Mouse (Mus musculus): ENCODE data around the gene Asic5. TPM values are rescaled to one million over a fixed set of nuclear protein-coding genes. Genes with fewer than 3 reads are reported as not detected.

Asic5 gene
- polyA plus RNA-seq, 1 experiment from 2014 or later = not detected

DNA sequence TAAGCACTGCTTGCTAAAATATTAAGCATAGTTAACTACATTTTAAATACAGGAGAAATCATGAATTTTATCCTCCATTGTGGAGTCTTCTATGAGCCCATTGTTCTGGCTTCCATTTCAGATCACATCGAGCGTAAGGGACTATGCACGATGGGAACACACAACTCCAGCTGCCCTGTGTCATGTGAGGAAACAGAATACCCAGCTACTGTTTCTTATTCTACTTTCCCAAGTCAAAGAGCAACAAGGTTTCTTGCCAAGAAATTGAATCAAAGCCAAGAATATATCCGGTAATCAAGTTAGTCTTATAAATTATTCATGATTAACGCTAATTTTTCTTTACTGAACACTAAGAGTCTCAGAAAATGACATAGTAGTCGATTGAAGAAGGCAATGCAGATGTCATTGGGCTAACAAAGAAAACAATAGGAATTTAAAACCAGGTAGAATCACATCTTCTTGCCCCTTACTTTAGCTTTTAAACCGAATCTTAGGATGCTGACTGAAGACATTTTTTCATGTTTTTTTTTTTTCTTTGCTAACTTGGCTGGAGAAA is 32.1 kb downstream of the Asic5 start:
- no peak overlapping the region for H3K27ac ChIP-seq

DNA sequence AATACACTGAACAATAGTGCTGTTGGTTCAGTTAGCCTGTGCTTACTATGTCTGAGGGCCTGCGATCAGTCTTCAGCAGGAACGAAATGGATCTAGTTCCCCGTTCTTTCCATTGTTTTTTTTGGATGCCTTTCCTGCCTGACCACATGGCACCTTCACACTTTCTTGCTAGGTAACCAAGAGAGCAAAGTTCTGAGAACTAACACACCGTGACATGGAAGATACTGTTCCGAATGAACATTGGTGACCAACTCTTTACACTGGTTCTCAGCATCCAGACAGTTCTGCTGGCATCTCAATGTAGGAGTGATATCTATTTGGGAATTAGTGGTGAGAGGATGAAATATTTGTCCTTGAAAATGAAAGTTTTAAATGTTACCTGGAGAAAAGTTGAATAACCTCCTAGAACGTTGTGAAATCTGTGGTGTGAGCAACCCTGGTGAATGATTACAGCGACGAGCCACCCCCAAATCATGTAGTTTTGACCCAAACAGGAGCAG is 40.4 kb downstream of the Asic5 start:
- WGBS (ENCODE audit: insufficient replicate concordance) = 71% methylated on average over 8 of the region's 8 CpGs
- no peak overlapping the region for H3K4me2 ChIP-seq
- no peak for ATAC-seq (ENCODE audit: low read depth)

More for the DNA sequence above, 32.1 kb downstream of the Asic5 start:
- no peaks in the 10 kb centered on the region for H3K9me3 ChIP-seq (replicated peaks)
- ATAC-seq (ENCODE audit: low read depth) (no peak), DNase-seq (no peak)
- H3K27me3 ChIP-seq = no peaks in the 10 kb centered on the region
- no peaks in the 10 kb centered on the region for H3K4me1 ChIP-seq (replicated peaks)
- no peak overlapping the region for H3K4me3 ChIP-seq (replicated peaks)
- H3K9ac ChIP-seq = no peak overlapping the region
- H3K36me3 ChIP-seq = no peaks in the 10 kb centered on the region
- H3K4me2 ChIP-seq = no peak overlapping the region
- WGBS (ENCODE audit: insufficient replicate concordance) = 66% methylated on average over 7 of the region's 7 CpGs

DNA sequence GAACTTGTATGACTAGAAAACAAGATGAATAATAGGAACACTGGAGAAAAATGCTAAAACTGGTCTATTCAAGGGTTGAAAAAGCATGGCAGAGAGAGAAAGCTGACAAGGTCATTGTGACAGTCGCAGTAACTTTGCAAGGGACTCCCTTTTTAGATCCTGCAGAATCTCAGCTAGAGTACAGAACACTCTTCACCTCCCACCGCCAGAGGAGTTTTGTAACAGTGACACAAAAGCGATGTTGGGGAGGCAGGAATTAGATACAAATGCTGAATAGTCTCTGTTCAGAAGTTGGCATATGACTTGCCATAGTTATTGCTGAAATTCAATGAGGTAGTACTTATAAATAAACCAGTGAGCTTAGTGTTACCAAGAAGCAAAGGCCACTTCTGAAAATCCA is 41.0 kb downstream of the Asic5 start:
- H3K4me1 ChIP-seq (replicated peaks) = no peaks in the 10 kb centered on the region
- no peaks in the 10 kb centered on the region for H3K36me3 ChIP-seq
- no peak overlapping the region for H3K27ac ChIP-seq
- no peak overlapping the region for H3K4me2 ChIP-seq
- no peak overlapping the region for H3K9ac ChIP-seq
- ATAC-seq (ENCODE audit: low read depth) = no peak
- no peak for DNase-seq
- no peak overlapping the region for H3K4me3 ChIP-seq (replicated peaks)
- no peaks in the 10 kb centered on the region for H3K27me3 ChIP-seq
- H3K9me3 ChIP-seq (replicated peaks) = no peaks in the 10 kb centered on the region
- 65% methylated on average over 3 of the region's 3 CpGs for WGBS (ENCODE audit: insufficient replicate concordance)

More for the DNA sequence above, 40.4 kb downstream of the Asic5 start:
- Histone ChIP-seq H3K4me1 (replicated peaks) (no peaks in the 10 kb centered on the region), H3K4me3 (replicated peaks) (no peak overlapping the region), H3K9me3 (replicated peaks) (no peaks in the 10 kb centered on the region), H3K9ac (no peak overlapping the region), H3K27ac (no peak overlapping the region), H3K36me3 (no peaks in the 10 kb centered on the region), H3K27me3 (no peaks in the 10 kb centered on the region)
- DNase-seq = no peak

DNA sequence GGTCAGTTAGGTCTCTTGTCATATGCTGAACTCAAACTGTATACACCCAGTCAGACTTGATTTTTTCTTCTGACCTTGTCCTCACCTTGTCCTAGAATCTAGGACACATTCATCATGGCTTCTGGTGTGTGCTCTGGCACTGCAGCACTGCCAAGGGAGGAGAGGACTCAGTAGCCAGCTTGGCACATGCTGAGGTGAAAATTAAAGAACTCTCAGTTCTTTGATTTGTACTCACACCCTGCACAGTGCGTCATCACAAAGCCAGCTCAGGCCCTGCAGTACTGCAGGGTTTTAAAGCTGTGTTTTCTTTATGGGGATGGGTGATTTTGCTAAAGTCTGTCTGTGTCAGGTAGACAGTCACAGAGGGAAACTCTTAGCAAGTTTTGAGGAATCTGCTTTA is 45.2 kb downstream of the Asic5 start:
- Histone ChIP-seq H3K4me2 (no peak overlapping the region), H3K36me3 (no peaks in the 10 kb centered on the region), H3K27me3 (no peaks in the 10 kb centered on the region), H3K9ac (no peak overlapping the region), H3K4me1 (replicated peaks) (no peaks in the 10 kb centered on the region), H3K9me3 (replicated peaks) (no peaks in the 10 kb centered on the region), H3K27ac (no peak overlapping the region), H3K4me3 (replicated peaks) (no peak overlapping the region)
- ATAC-seq (ENCODE audit: low read depth) (no peak), DNase-seq (no peak)
- 74% methylated on average over 1 of the region's 1 CpGs for WGBS (ENCODE audit: insufficient replicate concordance)

DNA sequence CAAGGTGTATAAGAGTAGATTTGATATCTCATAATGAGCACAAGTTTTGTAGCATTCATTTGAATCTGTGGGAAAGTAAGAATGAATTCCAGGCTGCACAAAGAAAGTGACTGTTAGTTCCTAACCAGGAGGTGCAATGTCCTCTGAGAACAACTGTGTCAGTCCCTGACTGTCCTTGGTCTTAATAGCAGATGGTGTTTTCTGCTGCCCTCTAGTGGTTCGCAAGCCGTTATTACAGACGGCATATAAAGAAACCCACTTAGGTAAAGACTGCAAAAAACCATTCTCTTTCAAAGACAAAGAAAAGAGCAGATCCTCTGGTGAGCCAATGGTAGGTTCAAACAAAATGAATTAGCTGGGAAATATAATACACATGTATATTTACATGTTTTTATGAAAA is 47.1 kb downstream of the Asic5 start:
- no peak for ATAC-seq (ENCODE audit: low read depth)
- Histone ChIP-seq H3K9ac (no peak overlapping the region), H3K4me2 (no peak overlapping the region), H3K4me1 (replicated peaks) (no peaks in the 10 kb centered on the region), H3K27me3 (no peaks in the 10 kb centered on the region), H3K36me3 (no peaks in the 10 kb centered on the region), H3K4me3 (replicated peaks) (no peak overlapping the region), H3K27ac (no peak overlapping the region), H3K9me3 (replicated peaks) (no peaks in the 10 kb centered on the region)
- DNase-seq = no peak
- WGBS (ENCODE audit: insufficient replicate concordance) = under 1% methylated on average over 3 of the region's 3 CpGs

DNA sequence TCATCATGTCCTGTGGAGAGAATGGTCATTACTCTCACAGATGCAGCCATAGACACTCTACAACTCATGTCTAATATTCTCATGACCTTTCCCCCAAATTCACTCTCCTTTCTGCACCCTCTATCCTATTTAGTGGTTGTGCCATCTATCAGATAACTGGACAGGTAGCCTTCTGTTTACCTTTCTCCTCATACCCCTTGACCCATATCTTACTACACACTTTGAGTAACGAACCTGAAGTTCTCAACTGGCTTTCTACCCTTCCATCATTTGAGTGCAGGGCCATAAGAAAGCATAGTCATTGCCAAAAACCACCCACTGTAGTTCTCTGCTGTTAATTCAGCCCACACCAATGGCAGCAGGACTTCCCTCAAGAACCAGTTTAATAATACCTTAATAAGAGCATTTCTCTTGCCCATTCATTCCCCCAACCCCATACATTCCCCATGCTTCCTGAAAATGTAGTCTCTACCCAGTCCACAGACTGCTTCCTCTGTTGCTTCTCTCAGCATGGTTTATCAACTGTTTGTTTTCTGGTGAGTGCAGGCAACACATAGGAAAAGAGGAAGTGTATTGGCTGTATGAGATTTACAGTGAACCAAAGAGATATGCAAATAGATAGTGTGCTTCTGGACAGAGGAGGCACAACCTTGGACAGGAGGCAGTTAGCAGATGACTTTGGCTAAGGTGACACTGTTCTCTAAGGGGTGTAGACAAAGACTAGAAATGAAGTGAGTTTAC is 48.1 kb downstream of the Asic5 start:
- no peak overlapping the region for H3K4me2 ChIP-seq
- no peaks in the 10 kb centered on the region for H3K27me3 ChIP-seq
- H3K36me3 ChIP-seq = no peaks in the 10 kb centered on the region
- H3K27ac ChIP-seq = no peak overlapping the region
- 45% methylated on average over 1 of the region's 1 CpGs for WGBS (ENCODE audit: insufficient replicate concordance)
- H3K4me1 ChIP-seq (replicated peaks) = no peaks in the 10 kb centered on the region
- no peak overlapping the region for H3K9ac ChIP-seq
- no peak overlapping the region for H3K4me3 ChIP-seq (replicated peaks)
- no peak for ATAC-seq (ENCODE audit: low read depth)
- DNase-seq = no peak
- no peaks in the 10 kb centered on the region for H3K9me3 ChIP-seq (replicated peaks)

DNA sequence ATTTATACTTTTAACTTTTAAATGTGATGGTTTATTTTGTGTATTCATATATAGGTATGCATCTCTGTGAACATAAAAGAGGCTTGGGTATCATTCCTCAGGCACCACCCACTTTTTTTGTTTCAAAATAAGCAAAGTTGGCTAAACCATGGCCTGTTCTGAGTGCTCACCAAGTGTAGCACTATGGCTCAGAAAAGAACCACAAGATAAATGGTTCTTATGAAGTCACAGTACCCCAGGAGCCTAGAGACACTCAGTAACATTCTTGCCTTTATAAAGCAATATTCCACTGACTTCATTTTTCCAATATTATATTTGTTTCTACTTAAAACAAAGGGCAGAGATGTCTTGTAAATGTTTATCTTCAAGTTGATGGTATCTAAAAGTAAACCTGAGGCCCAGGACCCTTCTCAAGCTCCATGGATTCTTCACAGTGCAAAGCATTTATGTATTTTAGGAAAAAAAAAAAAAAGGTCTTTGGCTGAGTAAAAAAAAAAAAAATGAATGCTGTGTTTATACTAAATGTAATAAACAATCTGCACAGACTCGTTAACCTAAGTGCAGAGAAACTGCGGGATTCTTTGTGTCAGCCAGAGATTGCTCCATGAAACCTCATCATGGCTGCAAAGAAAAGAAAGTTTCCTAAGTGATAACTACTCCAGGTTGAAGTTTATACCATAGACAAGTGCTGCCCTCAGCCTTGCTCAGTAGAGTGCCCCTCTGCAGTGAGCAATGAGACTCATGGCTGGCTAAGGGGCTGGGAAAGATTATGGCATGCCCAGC is 54.4 kb downstream of the Asic5 start:
- Histone ChIP-seq H3K4me1 (replicated peaks) (no peaks in the 10 kb centered on the region), H3K9me3 (replicated peaks) (no peaks in the 10 kb centered on the region), H3K4me2 (no peak overlapping the region), H3K27me3 (no peaks in the 10 kb centered on the region), H3K4me3 (replicated peaks) (no peak overlapping the region), H3K36me3 (no peaks in the 10 kb centered on the region), H3K9ac (no peak overlapping the region), H3K27ac (no peak overlapping the region)
- 61% methylated on average over 2 of the region's 2 CpGs for WGBS (ENCODE audit: insufficient replicate concordance)
- no peak for ATAC-seq (ENCODE audit: low read depth)
- DNase-seq = no peak

DNA sequence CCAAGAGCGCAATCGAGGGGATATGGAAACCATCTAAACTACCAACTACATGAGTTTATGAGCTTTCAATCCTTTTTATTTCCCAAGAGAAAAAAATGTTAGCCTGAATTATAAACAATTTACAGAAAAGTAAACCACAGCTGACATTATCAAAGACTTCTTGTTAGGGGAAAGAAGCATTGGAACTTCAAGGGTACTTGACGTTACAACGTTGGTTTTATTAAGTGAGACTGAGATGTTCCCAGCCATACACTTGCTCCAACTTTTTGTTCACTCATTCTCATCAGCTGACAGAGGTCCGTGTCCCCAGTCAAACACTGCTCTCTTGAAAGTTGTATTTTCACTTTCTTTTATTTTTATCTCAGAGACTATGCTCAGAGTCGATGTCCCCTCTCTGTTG is 61.6 kb downstream of the Asic5 start:
- Histone ChIP-seq H3K9ac (no peak overlapping the region), H3K4me3 (replicated peaks) (no peak overlapping the region), H3K27me3 (no peaks in the 10 kb centered on the region), H3K27ac (no peak overlapping the region), H3K4me2 (no peak overlapping the region), H3K9me3 (replicated peaks) (no peaks in the 10 kb centered on the region), H3K4me1 (replicated peaks) (no peaks in the 10 kb centered on the region), H3K36me3 (no peaks in the 10 kb centered on the region)
- DNase-seq = no peak
- ATAC-seq (ENCODE audit: low read depth) = no peak
- 73% methylated on average over 6 of the region's 6 CpGs for WGBS (ENCODE audit: insufficient replicate concordance)

DNA sequence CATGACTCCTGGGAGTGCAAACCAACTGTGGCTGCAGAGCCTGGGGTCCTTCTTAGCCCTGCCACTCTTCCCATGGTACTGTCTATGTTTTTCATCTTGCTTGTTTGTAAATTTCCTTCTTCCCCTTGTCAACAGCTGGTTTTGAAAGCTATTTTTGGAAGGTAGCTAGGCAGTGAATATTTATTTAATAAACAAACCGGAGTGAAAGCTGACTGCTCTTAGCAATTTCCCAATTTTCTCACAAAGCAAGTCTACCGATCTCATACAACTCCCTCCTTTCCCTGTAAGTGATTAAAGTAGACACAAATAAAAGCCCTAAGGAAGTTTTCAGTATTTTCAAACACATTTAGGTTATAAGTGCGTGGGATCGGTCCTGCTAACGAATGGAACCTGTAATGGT is 62.8 kb downstream of the Asic5 start:
- Histone ChIP-seq H3K9ac (no peak overlapping the region), H3K4me2 (no peak overlapping the region), H3K9me3 (replicated peaks) (no peaks in the 10 kb centered on the region), H3K27ac (no peak overlapping the region), H3K4me1 (replicated peaks) (no peaks in the 10 kb centered on the region), H3K4me3 (replicated peaks) (no peak overlapping the region), H3K27me3 (no peaks in the 10 kb centered on the region), H3K36me3 (no peaks in the 10 kb centered on the region)
- ATAC-seq (ENCODE audit: low read depth) (no peak), DNase-seq (no peak)
- 76% methylated on average over 5 of the region's 5 CpGs for WGBS (ENCODE audit: insufficient replicate concordance)

DNA sequence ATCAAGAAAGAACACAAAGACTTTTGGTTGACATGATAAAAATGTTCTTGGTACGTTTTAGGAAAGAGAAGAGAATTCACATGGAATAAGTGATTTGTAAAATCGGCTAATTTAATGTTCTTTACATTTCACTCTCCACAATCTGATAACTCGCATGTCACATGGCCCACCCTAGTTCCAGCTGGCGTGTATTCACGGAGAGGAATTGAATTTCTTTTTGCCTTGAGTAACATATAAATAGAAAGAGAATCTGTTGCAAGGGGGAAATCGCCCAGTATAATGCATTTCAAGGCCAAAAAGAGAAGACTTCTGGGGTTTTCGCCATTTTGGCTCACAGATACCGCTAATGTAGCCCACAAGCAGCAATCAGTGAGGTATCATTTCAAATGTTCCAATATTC is 64.0 kb downstream of the Asic5 start:
- no peak overlapping the region for H3K4me2 ChIP-seq
- DNase-seq (no peak), ATAC-seq (ENCODE audit: low read depth) (no peak)
- H3K27ac ChIP-seq = no peak overlapping the region
- H3K4me3 ChIP-seq (replicated peaks) = no peak overlapping the region
- H3K4me1 ChIP-seq (replicated peaks) = no peaks in the 10 kb centered on the region
- WGBS (ENCODE audit: insufficient replicate concordance) = 69% methylated on average over 8 of the region's 8 CpGs
- H3K36me3 ChIP-seq = no peaks in the 10 kb centered on the region
- no peaks in the 10 kb centered on the region for H3K9me3 ChIP-seq (replicated peaks)
- no peaks in the 10 kb centered on the region for H3K27me3 ChIP-seq
- H3K9ac ChIP-seq = no peak overlapping the region

DNA sequence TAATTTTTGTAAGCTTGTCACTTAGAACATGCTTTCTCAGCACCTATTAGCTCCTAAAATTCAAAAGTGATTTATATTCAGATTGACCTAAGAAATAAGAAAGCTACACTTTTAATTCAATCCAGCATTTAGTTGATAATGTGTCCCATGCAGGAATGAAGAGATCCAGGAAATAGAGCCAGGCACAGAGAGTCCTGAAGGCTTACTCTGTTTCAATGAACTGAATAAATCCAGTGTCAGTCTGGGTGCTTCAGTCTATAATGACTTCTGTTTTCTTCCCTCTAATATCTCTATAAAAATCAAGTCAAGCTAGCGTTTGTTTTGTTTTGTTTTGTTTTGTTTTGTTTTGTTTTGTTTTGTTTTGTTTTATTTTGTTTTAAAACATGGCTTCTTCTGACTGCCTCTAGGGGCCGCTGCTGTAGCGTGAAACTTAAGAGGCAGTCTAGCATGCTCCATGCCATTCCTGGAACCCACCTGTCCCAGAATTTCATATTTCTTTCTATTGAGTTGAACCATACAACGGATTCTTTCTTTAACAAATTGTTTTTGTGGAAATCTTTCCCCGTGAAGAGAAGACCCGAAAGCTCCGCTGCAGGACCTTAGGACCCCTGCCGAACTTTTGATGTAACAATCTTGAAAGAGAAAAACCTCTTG is 65.1 kb downstream of the Asic5 start:
- 27% methylated on average over 8 of the region's 8 CpGs for WGBS (ENCODE audit: insufficient replicate concordance)
- Histone ChIP-seq H3K27me3 (no peaks in the 10 kb centered on the region), H3K9ac (no peak overlapping the region), H3K9me3 (replicated peaks) (no peaks in the 10 kb centered on the region), H3K36me3 (no peaks in the 10 kb centered on the region), H3K4me1 (replicated peaks) (no peaks in the 10 kb centered on the region), H3K4me2 (no peak overlapping the region), H3K27ac (no peak overlapping the region), H3K4me3 (replicated peaks) (no peak overlapping the region)
- DNase-seq = no peak
- ATAC-seq (ENCODE audit: low read depth) = no peak
